Mouse (Mus musculus) small intestine, adult 2 months (tissue): ENCODE results near the gene Gm45753.
A peak's percentile ranks its signal among the peaks of the same experiment; 100 is the strongest.

ENCODE experiments used
- CTCF ChIP-seq: fragments of 200-500 bp; IDR thresholded peaks from 2 replicates; pipeline ENCODE4 v1.5.1; 2012; ENCODE audit warnings: low read depth, mild to moderate bottlenecking, control low read depth, inconsistent platforms, low read length, moderate library complexity, mixed read lengths; ENCODE audit not compliant: insufficient replicate concordance, insufficient read length; ENCODE audit errors: extremely low read depth
- POLR2A ChIP-seq: fragments of 200-500 bp; IDR thresholded peaks from 2 replicates; pipeline ENCODE4 v1.6.1; 2012; ENCODE audit warnings: low read depth, mild to moderate bottlenecking, control low read depth, inconsistent platforms, low read length, moderate library complexity

DNA sequence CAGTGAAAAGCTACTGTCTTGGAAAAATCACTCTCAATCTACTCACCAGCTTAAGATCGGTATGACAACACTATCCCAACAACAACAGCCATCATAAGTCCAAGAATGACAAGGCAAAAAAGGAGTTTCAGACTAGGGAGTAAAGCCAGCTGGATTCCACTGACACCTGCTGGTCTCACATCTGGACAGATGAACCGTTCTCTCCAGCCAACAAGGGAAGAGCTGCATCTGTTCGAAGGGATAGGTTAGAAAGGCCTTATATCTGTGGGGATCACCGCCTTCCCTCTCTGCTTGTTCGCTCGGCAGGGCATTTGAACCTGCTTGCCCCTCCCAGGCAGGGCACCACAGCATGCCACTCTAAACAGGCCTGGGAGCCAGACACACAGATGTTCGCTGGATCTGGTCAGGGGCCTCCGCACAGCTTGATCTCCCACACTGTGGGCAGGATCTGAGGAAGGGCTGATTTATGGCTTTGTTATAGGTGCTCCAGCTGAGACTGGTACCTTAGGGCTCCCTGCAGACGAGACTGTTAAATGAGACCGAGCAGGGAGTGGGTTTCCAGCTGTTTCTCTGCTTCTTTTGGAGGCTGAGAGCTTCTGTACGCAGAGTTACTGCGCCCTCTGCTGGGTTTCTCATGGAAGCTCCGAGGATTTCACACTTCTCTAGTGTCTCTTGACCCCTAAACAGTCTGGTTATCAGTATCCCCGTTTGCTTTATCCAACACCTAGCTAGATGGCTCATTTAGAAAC is 71.9 kb downstream of the Gm45753 start:
- TF ChIP-seq CTCF (peak; percentile 57; the same call in 1 of the 2 replicates), POLR2A (no peak)
